Mouse (Mus musculus): Measurements from ENCODE around the gene Fam171a1.

GRCm38 (mm10) chr2:3108834-3109233 is 5.2 kb upstream of the Fam171a1 start:
- TF ChIP-seq POLR2A (IDR thresholded peaks at IDR 0.05; ENCODE audit: low read depth, low read length) (no peak), CTCF (conservative IDR thresholded peaks at IDR 0.05; ENCODE audit: insufficient read depth, insufficient read length, low read depth, low read length) (no peak)
